Mouse (Mus musculus) gastrocnemius, adult 2 months (tissue): ENCODE measurements around the gene Arhgap19. TPM values are rescaled to one million over a fixed set of nuclear protein-coding genes. Genes with fewer than 3 reads are reported as not detected.

ENCODE experiments used
- DNase-seq: peaks from one replicate; pipeline ENCODE4 v3.0.0; 2022
- H3K27ac ChIP-seq: fragments of 200-600 bp; 2 replicates; pipeline ENCODE4 v1.8.1; 2022; ENCODE audit warnings: mild to moderate bottlenecking
- H3K4me3 ChIP-seq: fragments of 200-600 bp; 2 replicates; pipeline ENCODE4 v1.8.1; 2022; ENCODE audit warnings: mild to moderate bottlenecking, moderate library complexity
- CTCF ChIP-seq: fragments of 200-600 bp; IDR thresholded peaks from 2 replicates; pipeline ENCODE4 v1.8.1; 2022; ENCODE audit warnings: antibody characterized with exemption, mild to moderate bottlenecking, moderate library complexity
- intact Hi-C: fragments of 180-260 bp; cut with DNase I; formaldehyde crosslinking; loops from one replicate; pipeline ENCODE4 v1.15.1; 2025
- total RNA-seq, 2 experiments: library from RNA; stranded (reverse); gene quantifications; 2 replicates each; pipeline ENCODE4 v1.2.3; 2021

Gene Arhgap19
- total RNA-seq, 2 experiments from 2014 or later = 7.7 to 9.6 TPM

DNA sequence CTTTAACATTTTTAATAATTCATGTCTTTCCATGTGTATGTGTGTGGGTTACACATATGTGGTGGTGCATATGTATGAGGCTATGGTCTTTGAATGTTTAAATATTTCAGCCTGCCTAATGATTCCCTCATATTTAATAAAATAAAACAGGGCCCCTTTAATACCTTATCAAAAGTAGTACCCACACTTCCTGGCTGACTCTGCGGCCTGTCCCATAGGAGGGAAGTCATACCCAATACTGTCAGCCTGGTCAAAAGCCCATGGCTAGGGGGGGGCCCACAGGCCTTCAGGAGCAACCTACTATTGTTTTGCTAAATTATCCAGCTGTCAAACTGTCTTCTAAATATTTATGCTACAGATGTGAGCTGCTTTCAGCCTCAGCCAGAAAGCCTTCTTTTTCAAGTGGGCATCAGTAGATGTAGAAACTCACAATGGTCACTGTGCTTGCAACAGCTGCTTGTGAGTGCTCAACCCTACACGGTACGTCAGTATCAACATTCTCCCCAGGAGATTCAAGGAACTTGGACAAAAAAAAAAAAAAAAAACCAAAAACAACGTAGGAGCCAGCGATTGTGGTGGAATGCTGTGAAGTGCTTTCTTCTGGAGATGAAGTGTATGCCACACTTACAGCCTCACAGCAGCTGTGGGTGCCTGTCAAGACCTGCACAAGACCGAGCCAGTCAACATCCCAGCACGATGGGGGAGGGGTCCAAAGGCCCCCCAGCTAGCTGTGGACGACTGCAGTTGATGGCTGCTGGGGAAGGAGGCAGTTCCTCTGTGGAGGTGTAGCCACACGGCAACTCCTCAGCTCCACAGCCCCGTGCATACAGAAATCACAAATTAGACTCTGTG is 12.5 kb downstream of the Arhgap19 start:
- TF ChIP-seq CTCF = no peak
- no peak overlapping the region for H3K27ac ChIP-seq
- intact Hi-C loops = no loop called here
- no peak for DNase-seq
- no peak overlapping the region for H3K4me3 ChIP-seq

GRCm38 (mm10) chr19:41786896-41787295 is 15.0 kb downstream of the Arhgap19 start:
- no peak overlapping the region for H3K4me3 ChIP-seq
- no peak overlapping the region for H3K27ac ChIP-seq
- no peak for TF ChIP-seq CTCF
- intact Hi-C loops = no loop called here
- no peak for DNase-seq

DNA sequence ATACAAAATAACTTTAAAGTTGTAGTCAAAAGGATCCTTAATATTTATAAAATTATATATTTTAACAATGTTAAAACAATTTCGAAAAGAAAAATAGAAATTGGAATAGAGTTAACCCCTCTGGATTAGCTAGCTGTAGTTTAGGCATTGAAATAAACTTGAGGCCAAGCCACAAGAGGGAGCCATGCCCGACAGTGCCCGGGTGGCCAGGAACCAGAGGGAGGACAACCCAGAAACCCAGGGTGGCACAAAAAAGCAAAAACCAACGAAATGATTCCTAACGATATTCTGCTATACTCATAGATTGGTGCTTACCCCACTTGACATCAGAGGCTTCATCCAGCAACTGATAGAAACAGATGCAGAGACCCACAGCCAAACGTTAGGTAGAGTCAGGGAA is 24.3 kb downstream of the Arhgap19 start:
- peak; percentile 68 for TF ChIP-seq CTCF
- intact Hi-C loops = no loop called here
- Histone ChIP-seq H3K4me3 (no peak overlapping the region), H3K27ac (peak overlapping the region; percentile 53)
- peak; percentile 61 for DNase-seq

GRCm38 (mm10) chr19:41768711-41769110 is 33.1 kb downstream of the Arhgap19 start:
- Histone ChIP-seq H3K4me3 (no peak overlapping the region), H3K27ac (no peak overlapping the region)
- no peak for TF ChIP-seq CTCF
- DNase-seq = no peak
- intact Hi-C loops = loop anchor here (10.0 kb wide), 2 partner anchors 324 to 684 kb away; no protein-coding TSS in a partner anchor

- intact Hi-C loops = loop anchor here (10.0 kb wide), 2 partner anchors 322 to 682 kb away; no protein-coding TSS in a partner anchor
Observed at GRCm38 (mm10) chr19:41766628-41767027, 35.2 kb downstream of the Arhgap19 start.

GRCm38 (mm10) chr19:41763870-41764660 is 37.8 kb downstream of the Arhgap19 start:
- Histone ChIP-seq H3K4me3 (no peak overlapping the region), H3K27ac (no peak overlapping the region)
- peak; percentile 85 for DNase-seq
- no peak; the same call in 1 of the 2 replicates for TF ChIP-seq CTCF
- intact Hi-C loops = loop anchor here (1.0 to 10.0 kb wide), 5 partner anchors 108 to 679 kb away; no protein-coding TSS in a partner anchor

More at GRCm38 (mm10) chr19:41766628-41767027, 35.2 kb downstream of the Arhgap19 start:
- DNase-seq = no peak
- Histone ChIP-seq H3K27ac (no peak overlapping the region), H3K4me3 (no peak overlapping the region)
- no peak for TF ChIP-seq CTCF

DNA sequence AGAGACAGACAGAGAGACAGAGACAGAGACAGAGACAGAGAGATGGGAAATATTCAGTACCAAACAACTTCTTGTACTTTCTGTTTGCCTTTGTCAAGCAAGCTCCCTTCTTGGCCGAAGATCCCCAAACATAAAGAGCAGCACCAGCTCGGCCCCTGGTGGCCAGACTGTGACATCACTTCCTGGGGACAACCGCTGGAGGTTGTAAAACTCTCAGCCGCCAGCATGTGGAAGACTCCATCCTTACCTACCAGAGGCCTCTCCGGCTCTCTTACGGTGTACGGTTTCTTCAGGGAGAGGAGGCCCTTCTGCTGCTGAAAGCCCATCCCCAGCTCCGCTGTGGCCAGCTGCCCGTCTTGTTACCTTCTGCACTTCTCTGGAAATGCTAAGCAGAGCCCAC is 40.3 kb downstream of the Arhgap19 start:
- DNase-seq = no peak
- Histone ChIP-seq H3K4me3 (no peak overlapping the region), H3K27ac (no peak overlapping the region)
- intact Hi-C loops = loop anchor here (5.0 to 10.0 kb wide), 3 partner anchors 129 to 677 kb away; no protein-coding TSS in a partner anchor
- peak; percentile 50 for TF ChIP-seq CTCF

GRCm38 (mm10) chr19:41759765-41760164 is 42.1 kb downstream of the Arhgap19 start:
- no peak for DNase-seq
- intact Hi-C loops = loop anchor here (5.0 to 10.0 kb wide), 3 partner anchors 127 to 675 kb away; no protein-coding TSS in a partner anchor
- Histone ChIP-seq H3K27ac (no peak overlapping the region), H3K4me3 (no peak overlapping the region)
- TF ChIP-seq CTCF = no peak

- intact Hi-C loops = no loop called here
- Histone ChIP-seq H3K4me3 (no peak overlapping the region), H3K27ac (no peak overlapping the region)
- TF ChIP-seq CTCF = no peak
- no peak for DNase-seq
Observed at GRCm38 (mm10) chr19:41759270-41759669, 42.6 kb downstream of the Arhgap19 start.

DNA sequence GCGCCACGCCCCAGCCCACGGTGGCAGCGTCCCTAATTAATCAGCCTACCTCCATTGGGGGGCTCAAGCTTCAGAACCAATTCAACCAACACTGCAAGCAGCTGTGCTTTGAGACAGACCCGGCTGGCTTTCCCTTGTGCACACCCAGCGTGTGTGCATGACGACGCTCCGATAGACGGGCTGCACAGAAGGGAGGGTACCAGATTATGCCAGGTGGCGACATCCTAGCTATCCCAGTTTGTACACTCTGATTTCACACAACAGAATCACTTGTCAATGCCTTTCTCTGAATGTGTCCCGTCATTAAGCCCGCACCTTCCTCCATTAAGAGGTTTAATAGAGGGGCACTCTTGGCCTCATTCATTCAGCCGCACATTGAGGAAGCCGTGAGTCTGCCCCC is 47.1 kb downstream of the Arhgap19 start:
- Histone ChIP-seq H3K4me3 (no peak overlapping the region), H3K27ac (no peak overlapping the region)
- TF ChIP-seq CTCF = no peak
- intact Hi-C loops = no loop called here
- DNase-seq = no peak

- intact Hi-C loops = no loop called here
- Histone ChIP-seq H3K27ac (no peak overlapping the region), H3K4me3 (no peak overlapping the region)
- no peak for DNase-seq
- no peak for TF ChIP-seq CTCF
Observed at GRCm38 (mm10) chr19:41751906-41752305, 49.9 kb downstream of the Arhgap19 start.

- intact Hi-C loops = no loop called here
Observed at GRCm38 (mm10) chr19:41747436-41747835, 54.4 kb downstream of the Arhgap19 start.

More at GRCm38 (mm10) chr19:41747436-41747835, 54.4 kb downstream of the Arhgap19 start:
- DNase-seq = no peak
- H3K27ac ChIP-seq = no peak overlapping the region
- no peak for TF ChIP-seq CTCF
- no peak overlapping the region for H3K4me3 ChIP-seq
